Mouse (Mus musculus) heart, embryonic 11.5 days (tissue): ENCODE data around the gene Prkce. TPM values are rescaled to one million over a fixed set of nuclear protein-coding genes. Genes with fewer than 3 reads are reported as not detected.
A peak's percentile ranks its signal among the peaks of the same experiment; 100 is the strongest.

ENCODE experiments used
- ATAC-seq: fragments of 200-750 bp; cut with Nextera tagmentation; replicated peaks from 2 replicates; pipeline ENCODE4 v1.8.0; 2017; ENCODE audit warnings: moderate library complexity; ENCODE audit not compliant: insufficient number of reproducible peaks, low FRiP score, low TSS enrichment
- H3K27ac ChIP-seq: fragments of 300-500 bp; sonication (generic); 2 replicates; pipeline ENCODE4 v1.5.1; 2014; ENCODE audit warnings: mild to moderate bottlenecking, low read depth, low read length
- H3K27me3 ChIP-seq: fragments of 300-500 bp; sonication (generic); 2 replicates; pipeline ENCODE4 v1.6.1; 2014; ENCODE audit warnings: mild to moderate bottlenecking, low read length, mixed read lengths; ENCODE audit not compliant: control insufficient read depth, insufficient read depth
- H3K36me3 ChIP-seq: fragments of 300-500 bp; sonication (generic); 2 replicates; pipeline ENCODE4 v1.6.1; 2014; ENCODE audit warnings: mild to moderate bottlenecking, low read length, moderate library complexity, mixed read lengths; ENCODE audit not compliant: control insufficient read depth, insufficient read depth
- H3K4me1 ChIP-seq: fragments of 300-500 bp; sonication (generic); 2 replicates; pipeline ENCODE4 v1.6.1; 2014; ENCODE audit warnings: low read length; ENCODE audit not compliant: control insufficient read depth, insufficient read depth
- H3K4me2 ChIP-seq: fragments of 300-500 bp; sonication (generic); 2 replicates; pipeline ENCODE4 v1.6.1; 2014; ENCODE audit warnings: mild to moderate bottlenecking, moderate library complexity
- H3K4me3 ChIP-seq: fragments of 300-500 bp; sonication (generic); 2 replicates; pipeline ENCODE4 v1.5.1; 2014; ENCODE audit warnings: low read depth, low read length
- H3K9ac ChIP-seq: fragments of 300-500 bp; sonication (generic); 2 replicates; pipeline ENCODE4 v1.6.1; 2014; ENCODE audit warnings: mild to moderate bottlenecking, low read depth, low read length, moderate library complexity
- H3K9me3 ChIP-seq: fragments of 300-500 bp; sonication (generic); replicated peaks from 2 replicates; pipeline ENCODE4 v1.6.1; 2016; ENCODE audit warnings: low read length; ENCODE audit not compliant: control insufficient read depth
- WGBS: fragments of 180-500 bp; shearing (Covaris S2); extraction: QIAGEN DNeasy Blood & Tissue Kit; methylation state at CpG from one replicate; pipeline ENCODE4 v1.1.7; 2014; ENCODE audit not compliant: insufficient replicate concordance; 5-methylcytosine and 5-hydroxymethylcytosine counted together
- polyA plus RNA-seq: library from polyadenylated mRNA; unstranded; fragments of >200 nt; fragmentation: Nextera tagmentation; extraction: Ambion mirVana; gene quantifications from 2 replicates; pipeline ENCODE4 v1.2.1, GENCODE M21; 2014

Prkce gene
- polyA plus RNA-seq, 1 experiment from 2014 or later, result 12.8 TPM

GRCm38 (mm10) chr17:86168231-86168981 lies 821 bp downstream of the Prkce start:
- H3K27ac ChIP-seq, result peak overlapping the region; percentile 98
- peaks cover 2% of the 10 kb centered on the region; the same call in 1 of the 2 replicates for H3K36me3 ChIP-seq
- H3K4me3 ChIP-seq, result peak overlapping the region; percentile 89

GRCm38 (mm10) chr17:86169092-86169491 lies 1.5 kb downstream of the Prkce start:
- ATAC-seq, result no peak
- Histone ChIP-seq H3K4me1 (peaks cover 22% of the 10 kb centered on the region), H3K4me2 (peak overlapping the region; percentile 95), H3K9ac (peak overlapping the region; percentile 95), H3K36me3 (peaks cover 2% of the 10 kb centered on the region; the same call in 1 of the 2 replicates), H3K4me3 (peak overlapping the region; percentile 89), H3K27ac (no peak overlapping the region), H3K9me3 (no peaks in the 10 kb centered on the region), H3K27me3 (no peaks in the 10 kb centered on the region)
- WGBS, result 11% methylated on average over 6 of the region's 6 CpGs

More at GRCm38 (mm10) chr17:86168231-86168981, 821 bp downstream of the Prkce start:
- Histone ChIP-seq H3K9ac (peak overlapping the region; percentile 95), H3K4me2 (peak overlapping the region; percentile 95), H3K4me1 (peaks cover 22% of the 10 kb centered on the region), H3K27me3 (no peaks in the 10 kb centered on the region), H3K9me3 (no peaks in the 10 kb centered on the region)
- under 1% methylated on average over 64 of the region's 64 CpGs for WGBS
- ATAC-seq, result 0 out of 2 replicates have a peak, but pooled peaks have one; percentile 2

GRCm38 (mm10) chr17:86170164-86170958 lies 2.8 kb downstream of the Prkce start:
- no peak for ATAC-seq
- no peak overlapping the region for H3K27ac ChIP-seq
- peak overlapping the region; percentile 95 for H3K4me2 ChIP-seq

GRCm38 (mm10) chr17:86175516-86175915 lies 7.9 kb downstream of the Prkce start:
- WGBS, result 51% methylated on average over 9 of the region's 9 CpGs
- Histone ChIP-seq H3K27me3 (no peaks in the 10 kb centered on the region; the same call in 1 of the 2 replicates), H3K4me1 (peaks cover 31% of the 10 kb centered on the region), H3K27ac (no peak overlapping the region), H3K36me3 (peaks cover 2% of the 10 kb centered on the region; the same call in 1 of the 2 replicates), H3K9ac (no peak overlapping the region), H3K9me3 (no peaks in the 10 kb centered on the region), H3K4me3 (no peak overlapping the region), H3K4me2 (no peak overlapping the region)
- no peak for ATAC-seq

More at GRCm38 (mm10) chr17:86170164-86170958, 2.8 kb downstream of the Prkce start:
- peaks cover 2% of the 10 kb centered on the region; the same call in 1 of the 2 replicates for H3K36me3 ChIP-seq
- H3K4me1 ChIP-seq, result peaks cover 28% of the 10 kb centered on the region
- WGBS, result 61% methylated on average over 9 of the region's 9 CpGs
- peak overlapping the region; percentile 12; the same call in 1 of the 2 replicates for H3K9ac ChIP-seq
- peak overlapping the region; percentile 89 for H3K4me3 ChIP-seq
- no peaks in the 10 kb centered on the region for H3K9me3 ChIP-seq
- no peaks in the 10 kb centered on the region for H3K27me3 ChIP-seq

GRCm38 (mm10) chr17:86176722-86177121 lies 9.1 kb downstream of the Prkce start:
- Histone ChIP-seq H3K9me3 (no peaks in the 10 kb centered on the region), H3K4me2 (no peak overlapping the region), H3K27ac (no peak overlapping the region), H3K36me3 (peaks cover 2% of the 10 kb centered on the region; the same call in 1 of the 2 replicates), H3K27me3 (no peaks in the 10 kb centered on the region; the same call in 1 of the 2 replicates), H3K4me3 (no peak overlapping the region), H3K4me1 (peaks cover 24% of the 10 kb centered on the region), H3K9ac (no peak overlapping the region)
- 68% methylated on average over 7 of the region's 7 CpGs for WGBS
- no peak for ATAC-seq

- H3K27me3 ChIP-seq, result no peaks in the 10 kb centered on the region
- H3K4me1 ChIP-seq, result peaks cover 43% of the 10 kb centered on the region
- ATAC-seq, result no peak
- 18% methylated on average over 2 of the region's 2 CpGs for WGBS
- no peaks in the 10 kb centered on the region for H3K36me3 ChIP-seq
- no peak overlapping the region for H3K4me3 ChIP-seq
- H3K9me3 ChIP-seq, result no peaks in the 10 kb centered on the region
- H3K27ac ChIP-seq, result no peak overlapping the region
- no peak overlapping the region for H3K9ac ChIP-seq
- no peak overlapping the region; the same call in 1 of the 2 replicates for H3K4me2 ChIP-seq
Observed at GRCm38 (mm10) chr17:86183788-86184187, 16.2 kb downstream of the Prkce start.

GRCm38 (mm10) chr17:86184552-86185209 lies 17.1 kb downstream of the Prkce start:
- ATAC-seq, result no peak
- H3K27ac ChIP-seq, result peak overlapping the region; percentile 81
- H3K36me3 ChIP-seq, result no peaks in the 10 kb centered on the region
- 24% methylated on average over 9 of the region's 9 CpGs for WGBS
- peak overlapping the region; percentile 53 for H3K4me2 ChIP-seq
- no peak overlapping the region for H3K9ac ChIP-seq
- peaks cover 43% of the 10 kb centered on the region for H3K4me1 ChIP-seq
- H3K9me3 ChIP-seq, result no peaks in the 10 kb centered on the region
- H3K4me3 ChIP-seq, result no peak overlapping the region
- no peaks in the 10 kb centered on the region for H3K27me3 ChIP-seq

- no peaks in the 10 kb centered on the region for H3K27me3 ChIP-seq
- H3K9me3 ChIP-seq, result no peaks in the 10 kb centered on the region
- 0 out of 2 replicates have a peak overlapping the region, but pooled peaks have one; percentile 11 for H3K4me3 ChIP-seq
- peak overlapping the region; percentile 81 for H3K27ac ChIP-seq
- no peaks in the 10 kb centered on the region for H3K36me3 ChIP-seq
- H3K4me2 ChIP-seq, result peak overlapping the region; percentile 53
- 2% methylated on average over 7 of the region's 7 CpGs for WGBS
- peaks cover 43% of the 10 kb centered on the region for H3K4me1 ChIP-seq
- ATAC-seq, result peak; percentile 87
- H3K9ac ChIP-seq, result no peak overlapping the region; the same call in 1 of the 2 replicates
Observed at GRCm38 (mm10) chr17:86185584-86185983, 18.0 kb downstream of the Prkce start.
